Mouse (Mus musculus): Measurements from ENCODE around the gene Grid1.

DNA sequence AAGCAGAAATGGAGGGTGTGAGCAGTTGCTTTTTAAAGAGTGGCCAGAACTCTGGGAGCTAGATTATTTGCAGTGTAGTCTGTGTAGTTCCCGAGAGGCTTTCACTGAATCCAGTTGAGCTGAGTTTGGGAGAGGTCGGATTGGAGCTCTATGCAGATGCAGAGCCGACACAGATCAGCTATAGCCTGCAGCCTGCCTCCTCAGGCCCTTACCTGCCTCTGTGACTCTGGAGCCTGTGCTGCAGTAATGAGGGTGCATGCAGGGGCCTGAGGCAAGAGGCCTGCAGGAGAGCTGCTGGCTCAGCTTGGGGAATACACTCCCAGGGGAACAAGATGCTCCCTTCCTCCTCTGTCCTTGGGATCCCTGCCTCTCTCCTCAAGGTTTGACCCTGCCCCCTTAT lies 296.0 kb downstream of the Grid1 start:
- TF ChIP-seq CTCF (IDR thresholded peaks at IDR 0.05; ENCODE audit: extremely low read depth, insufficient read depth, low read length) (no peak), POLR2A (IDR thresholded peaks at IDR 0.05; ENCODE audit: extremely low read depth, insufficient read depth, low read length) (no peak)

Data from cortical plate, adult 2 months (tissue).